Mouse (Mus musculus) cerebellum, postnatal 10 days (tissue): ENCODE measurements around the gene Coro1c.

Experiments used
- DNase-seq, 2 experiments: peaks; one replicate each; pipeline ENCODE4 v3.0.0; 2021; ENCODE audit warnings: mixed read lengths in 2 of 2

Gene Coro1c

DNA sequence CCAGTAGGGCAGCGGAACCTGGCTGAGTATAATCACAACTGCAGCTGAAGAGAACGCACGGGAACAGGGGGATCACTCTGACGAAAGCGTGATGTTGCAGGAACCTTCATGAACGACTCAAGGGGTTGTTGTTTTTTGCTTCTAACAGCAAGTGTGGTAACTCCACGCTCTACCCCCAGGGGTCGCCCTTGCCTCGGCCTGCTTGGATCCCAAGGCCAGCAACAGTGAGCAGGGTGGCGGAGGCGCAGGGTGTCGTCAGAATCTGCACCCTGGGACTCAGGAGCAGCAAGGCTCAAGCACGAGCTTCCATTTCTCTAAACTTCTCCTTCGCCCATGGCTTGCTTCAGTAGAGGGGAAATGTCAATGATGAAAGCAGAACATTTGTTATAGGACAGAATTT, 54.1 kb downstream of the Coro1c start:
- peak; percentile 92 to 95 for DNase-seq

DNA sequence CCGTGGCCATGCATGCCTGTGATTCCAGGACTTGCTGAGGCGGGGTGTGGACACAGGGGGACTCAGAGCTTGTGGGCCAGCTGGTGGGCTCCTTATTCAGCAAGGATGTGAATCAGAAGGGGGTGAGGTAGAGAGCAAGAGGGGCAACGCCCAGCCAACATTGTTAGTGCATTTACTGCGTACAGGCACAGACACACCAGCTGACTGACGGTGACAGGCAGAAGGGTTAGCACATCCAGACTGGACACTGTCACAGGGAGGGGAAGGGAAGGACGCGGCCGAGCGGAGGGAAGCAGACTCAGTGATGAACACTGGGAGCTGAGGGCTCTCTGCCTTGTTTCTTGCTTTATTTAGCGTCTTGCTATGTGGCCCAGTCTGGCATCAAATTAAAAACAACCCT, 55.0 kb downstream of the Coro1c start:
- no peak for DNase-seq

DNA sequence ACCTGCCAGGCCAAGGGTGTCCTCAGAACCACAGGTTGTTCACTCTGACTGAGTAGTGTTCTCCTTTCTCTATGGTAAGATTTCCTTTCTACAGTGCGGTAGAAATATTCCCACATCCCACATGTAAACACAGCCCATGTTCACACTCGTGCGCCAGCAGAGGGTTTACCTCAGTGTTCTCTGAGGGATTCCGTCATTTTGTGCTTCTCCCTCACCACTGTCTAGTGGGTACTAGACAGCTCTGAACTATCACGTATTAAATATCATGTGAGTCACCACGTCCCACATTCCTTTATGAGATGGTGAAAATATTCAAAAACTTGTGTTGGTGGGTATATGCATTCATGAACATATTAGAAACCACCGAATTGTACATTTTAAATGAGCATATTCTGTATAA, 56.1 kb downstream of the Coro1c start:
- DNase-seq: no peak

DNA sequence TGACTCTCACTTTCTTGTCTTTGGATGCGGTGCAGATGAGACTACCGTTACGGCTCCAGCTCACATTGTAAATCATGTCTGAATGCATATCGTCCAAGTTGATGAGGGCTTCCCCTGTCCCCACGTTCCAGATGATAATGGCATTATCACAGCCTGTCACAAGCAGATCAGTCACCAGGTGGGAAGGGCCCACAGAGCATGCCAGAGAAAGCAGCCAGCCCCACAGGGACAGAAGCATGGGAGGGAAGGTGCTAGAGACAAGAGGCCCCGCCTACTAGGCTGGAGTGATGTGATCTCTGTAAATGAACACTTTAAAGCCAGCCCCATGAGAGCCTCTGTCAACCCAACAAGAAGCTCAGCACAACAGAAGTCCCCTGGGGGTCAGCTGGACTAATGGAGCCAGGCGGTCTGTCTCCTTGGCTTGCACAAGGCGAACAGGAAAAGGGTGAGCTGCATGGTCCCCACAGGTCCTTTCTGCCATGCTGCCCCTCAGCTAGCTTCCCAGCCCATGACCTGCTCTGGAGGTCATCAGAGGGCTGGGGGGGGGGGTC, 57.8 kb downstream of the Coro1c start:
- DNase-seq: no peak

DNA sequence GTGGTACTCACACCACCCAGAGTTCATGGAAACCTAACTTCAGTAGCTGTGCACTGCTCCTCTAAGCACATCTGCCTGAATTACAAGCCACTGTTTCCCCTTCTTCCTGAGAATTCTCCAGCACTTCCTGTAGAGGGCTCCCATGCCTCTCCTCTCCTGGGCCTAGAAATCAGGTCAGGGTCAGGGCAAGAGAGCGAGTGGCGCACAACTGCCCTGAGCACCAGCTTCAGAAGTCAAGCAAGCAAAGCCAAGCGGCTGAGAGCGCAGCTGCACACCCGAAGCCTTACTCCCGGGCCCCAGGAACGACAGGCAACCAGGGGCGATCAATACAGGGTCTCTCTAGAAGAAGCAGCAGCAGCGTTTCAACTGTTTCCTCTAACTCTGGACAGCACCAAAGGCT, 60.9 kb downstream of the Coro1c start:
- DNase-seq: no peak

DNA sequence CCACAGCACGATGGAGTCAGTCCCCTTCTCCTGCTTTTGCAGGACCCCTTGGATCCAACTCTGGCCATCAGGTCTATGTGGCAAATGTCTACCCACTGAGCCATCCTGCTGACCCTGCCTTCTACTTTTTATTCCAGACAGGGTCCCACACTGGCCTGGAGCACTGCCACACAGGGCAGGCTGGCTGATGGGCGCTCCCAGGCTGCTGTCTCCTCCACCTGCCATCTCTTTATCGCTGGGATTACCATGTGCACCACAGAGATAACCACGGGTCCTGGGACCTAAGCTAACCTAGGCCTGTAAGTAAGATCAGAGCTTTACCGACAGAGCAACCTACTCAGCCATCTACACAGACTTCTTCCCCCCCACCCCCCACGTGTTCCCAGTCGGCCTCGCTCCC, 61.9 kb downstream of the Coro1c start:
- DNase-seq: no peak

DNA sequence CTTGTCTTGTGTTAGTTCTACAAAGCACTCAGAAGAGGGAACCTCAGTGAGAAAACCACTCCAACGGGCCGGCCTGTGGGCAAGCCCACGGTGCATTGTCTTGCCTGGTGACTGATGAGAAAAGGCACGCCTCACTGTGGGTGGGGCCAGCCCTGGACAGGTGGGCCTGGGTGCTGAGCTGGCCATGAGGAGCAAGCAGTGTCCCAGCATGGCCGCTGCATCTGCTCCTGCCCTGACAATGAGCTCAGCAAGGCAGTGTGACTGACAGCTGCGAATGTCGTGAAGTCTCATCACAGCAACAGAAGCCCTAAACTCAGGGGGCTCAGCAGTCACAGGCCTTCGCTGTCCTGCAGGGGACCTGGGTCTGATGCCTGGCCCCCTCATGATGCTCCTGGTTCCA, 62.9 kb downstream of the Coro1c start:
- DNase-seq: no peak

DNA sequence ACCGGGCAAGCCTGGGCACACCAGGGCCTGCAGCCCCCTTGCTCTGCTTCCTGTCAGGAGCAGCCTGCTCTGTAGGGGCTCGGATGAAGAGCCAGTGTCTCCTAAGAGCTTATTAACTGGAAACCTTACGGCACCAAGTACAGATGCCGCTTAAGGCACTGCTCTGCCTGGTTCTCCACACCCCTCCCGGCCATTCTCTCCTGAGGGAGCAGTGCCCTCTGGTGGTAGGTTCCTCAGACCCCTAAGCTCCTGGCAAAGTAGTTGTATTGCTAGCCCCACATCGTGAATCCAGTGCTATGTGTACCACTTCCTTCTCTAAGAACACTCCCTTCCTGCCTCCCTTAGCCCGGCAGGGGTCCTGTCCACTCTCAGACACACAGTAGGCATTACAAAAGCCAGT, 63.8 kb downstream of the Coro1c start:
- peak; percentile 85 to 87 for DNase-seq

DNA sequence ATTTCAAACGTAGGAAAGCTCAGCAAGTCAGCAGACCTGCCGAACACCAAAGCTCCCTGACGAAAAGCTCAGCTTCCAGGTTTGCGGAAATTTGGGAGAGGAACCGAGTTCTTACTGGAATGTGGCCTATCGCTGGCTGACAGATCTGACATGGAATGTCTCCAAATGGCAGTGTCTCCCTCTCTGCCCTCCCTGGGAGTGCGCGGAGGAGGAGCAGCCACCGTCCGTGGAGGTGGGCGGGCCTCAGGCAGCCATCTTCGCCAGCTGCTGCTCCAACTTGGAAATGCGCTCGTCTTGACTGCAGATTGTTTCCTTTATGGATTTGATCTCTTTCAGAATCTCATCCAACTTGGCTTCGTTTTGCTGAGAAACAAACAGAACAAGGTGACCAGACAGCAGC, 64.5 kb downstream of the Coro1c start:
- no peak for DNase-seq

DNA sequence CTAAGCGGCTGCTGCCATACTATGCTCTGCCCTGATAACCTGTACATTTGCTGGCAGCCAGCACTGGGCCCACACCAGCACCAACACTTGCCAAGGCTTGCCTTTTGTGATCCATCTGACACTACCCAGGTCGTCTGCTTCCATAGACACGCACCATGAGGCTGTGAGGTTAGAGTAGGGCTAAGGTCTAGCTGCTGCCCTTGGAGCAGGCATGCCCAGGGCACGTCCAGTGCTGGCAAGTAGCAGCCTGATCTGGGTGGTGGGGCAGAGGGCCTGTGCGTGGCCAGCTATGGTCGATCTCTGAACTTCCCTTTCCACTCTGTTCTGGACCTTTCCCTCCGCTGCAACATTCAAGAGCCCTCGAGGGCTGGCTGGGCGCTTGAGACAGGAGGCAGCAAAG, 65.7 kb downstream of the Coro1c start:
- no peak for DNase-seq

DNA sequence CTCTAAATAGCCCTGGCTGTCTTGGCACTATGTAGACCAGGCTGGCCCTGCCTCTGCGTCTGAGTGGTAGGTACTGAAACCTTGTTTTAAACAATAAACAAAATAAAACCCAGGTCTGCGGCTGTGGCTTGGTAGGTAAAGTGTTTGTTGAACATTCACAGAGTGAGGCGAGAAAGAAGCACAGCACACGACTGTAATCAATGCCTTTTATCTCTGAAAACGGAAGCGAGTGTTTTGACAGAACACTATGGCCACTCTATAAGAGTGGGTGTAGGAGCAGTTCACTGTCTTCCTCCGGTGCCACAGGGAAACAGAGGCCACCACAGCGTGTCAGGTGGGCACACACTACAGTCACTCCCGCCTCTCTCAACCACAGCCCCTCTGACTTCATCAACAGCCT, 66.3 kb downstream of the Coro1c start:
- DNase-seq: no peak

DNA sequence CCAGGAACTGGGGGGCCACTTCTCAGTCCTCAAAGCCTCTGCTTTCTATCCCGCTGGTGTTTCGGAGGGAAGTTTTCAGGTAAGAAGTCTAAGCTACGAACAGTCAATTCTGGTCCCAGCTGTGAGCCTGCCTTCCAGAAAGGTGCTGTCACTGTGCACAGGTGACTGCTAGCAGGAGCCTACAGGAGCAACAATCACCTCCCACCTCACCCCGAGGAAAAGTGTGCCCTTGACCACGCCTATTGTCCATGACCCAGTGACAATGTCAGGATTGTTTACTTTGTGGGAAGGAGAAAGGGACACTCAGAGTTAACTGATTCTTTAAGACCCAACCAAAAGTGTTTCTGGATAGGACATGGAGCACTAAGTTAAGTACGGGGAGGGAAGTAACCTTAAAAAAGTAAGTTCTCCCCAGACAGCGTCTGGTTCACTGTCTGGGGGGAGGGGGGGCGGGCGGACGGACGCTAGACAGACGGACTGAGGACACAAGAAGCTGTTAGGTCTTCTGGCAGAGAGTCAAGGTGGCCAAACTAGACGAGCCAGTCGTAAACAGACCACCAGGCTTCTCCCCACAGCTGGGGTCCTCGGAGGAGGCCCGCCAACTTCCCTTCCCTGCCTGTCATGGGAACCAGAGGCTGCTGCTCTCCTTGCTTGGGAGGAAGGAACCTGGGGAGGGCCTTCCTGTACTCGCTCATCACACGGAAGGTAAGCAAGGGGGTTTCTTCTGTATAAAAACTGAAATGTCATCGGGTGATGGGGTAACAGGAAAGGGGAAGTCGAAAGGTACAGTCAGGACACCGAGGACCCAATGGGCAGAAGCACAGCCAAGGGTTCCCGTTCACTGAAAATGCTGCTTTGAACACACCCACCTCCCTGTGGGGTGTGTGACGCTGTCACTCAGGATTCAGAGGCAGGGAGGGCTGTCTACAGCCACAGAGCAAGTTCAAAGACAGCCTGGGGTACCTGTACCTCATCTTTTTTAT, 67.0 kb downstream of the Coro1c start:
- DNase-seq: no peak

DNA sequence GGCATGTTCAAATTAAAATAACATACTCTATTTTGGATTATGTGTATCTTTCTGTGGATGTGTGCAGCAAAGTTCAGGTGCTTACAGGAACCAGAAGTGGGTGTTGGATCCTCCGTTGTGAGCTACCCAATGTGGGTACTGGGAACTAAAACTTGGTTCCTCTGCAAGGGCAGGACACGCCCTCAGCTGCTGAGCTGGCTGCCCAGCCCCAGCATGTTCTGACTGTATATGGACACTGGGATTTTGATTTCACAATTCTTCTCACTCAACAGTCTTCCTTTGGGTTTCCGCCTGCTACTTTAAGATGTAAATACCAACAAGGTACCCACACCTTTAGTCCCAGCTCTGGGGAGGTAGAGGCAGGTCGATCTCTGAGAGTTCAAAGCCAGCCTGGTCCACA, 68.1 kb downstream of the Coro1c start:
- no peak for DNase-seq

DNA sequence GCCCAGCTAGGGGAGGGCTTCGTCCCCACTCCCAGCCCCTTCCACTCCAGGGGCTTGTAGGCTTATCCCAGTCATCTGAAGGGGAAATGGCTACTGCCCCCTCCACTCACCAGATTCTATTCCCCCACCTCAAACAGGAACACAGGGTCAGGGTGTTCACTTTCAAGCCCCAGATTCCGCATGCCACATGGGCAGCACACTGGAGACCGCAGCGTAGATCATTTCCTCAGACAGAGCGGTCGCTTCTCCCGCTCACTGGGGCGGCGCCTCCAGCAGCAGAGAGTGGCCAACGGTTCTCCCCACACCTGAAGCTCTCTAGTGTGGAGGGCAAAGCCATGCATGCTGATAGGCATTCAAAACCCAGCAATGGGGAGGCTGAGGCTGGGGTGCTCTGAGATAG, 71.6 kb downstream of the Coro1c start:
- no peak for DNase-seq

DNA sequence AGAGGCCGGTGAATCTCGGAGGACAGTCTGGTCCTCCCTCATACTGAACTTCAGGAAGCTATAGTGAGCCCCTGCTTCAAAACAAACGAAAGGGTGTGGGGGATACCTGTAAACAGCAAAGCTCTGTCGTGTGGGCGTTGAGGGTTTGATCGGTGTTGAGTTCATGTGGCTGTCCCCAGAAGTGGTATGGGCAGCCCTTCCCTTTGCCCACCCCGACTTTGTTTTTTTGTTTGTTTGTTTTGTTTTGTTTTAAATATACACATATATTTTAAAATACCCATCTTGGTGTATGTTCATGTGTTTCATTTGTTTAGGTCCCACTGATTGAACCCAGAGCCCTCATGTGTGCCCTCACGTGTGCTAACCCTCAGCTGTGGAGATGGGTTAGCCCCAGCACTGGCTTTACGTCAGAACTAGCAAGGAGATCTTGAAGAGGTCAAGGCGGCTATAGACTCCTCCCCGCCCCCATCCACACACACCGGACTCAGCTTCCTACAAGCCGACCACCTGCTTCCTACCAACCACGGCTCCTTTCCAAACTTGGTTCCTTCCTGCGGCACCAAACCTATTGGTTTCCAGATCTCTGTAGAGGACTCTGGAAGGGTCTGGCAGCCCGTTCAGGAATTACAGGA, 75.1 kb downstream of the Coro1c start:
- no peak for DNase-seq

DNA sequence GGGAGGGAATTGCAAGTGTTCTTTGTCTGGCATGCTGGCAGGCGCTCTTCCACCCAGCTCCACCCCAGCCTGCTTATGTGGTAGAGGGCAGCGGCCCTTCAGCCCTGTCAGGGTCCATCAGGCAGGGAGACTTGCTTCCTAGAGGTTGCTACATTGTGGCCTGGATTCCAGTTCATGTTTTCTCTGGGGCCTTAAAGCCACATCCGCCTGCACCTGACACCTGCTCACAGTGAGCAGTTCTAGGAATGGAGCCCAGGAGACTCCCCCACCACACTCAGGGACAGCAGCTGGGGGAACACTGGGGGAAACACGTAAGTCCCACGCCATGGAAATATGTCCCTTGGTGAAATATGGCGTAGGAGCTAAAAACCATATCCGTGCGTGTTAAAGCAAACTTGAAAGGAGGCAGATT, 76.1 kb downstream of the Coro1c start, which contains the start of gene Selplg:
Selplg (minus strand) TSS at position 155 of the 412 bp plus-strand sequence.
- no peak for DNase-seq

DNA sequence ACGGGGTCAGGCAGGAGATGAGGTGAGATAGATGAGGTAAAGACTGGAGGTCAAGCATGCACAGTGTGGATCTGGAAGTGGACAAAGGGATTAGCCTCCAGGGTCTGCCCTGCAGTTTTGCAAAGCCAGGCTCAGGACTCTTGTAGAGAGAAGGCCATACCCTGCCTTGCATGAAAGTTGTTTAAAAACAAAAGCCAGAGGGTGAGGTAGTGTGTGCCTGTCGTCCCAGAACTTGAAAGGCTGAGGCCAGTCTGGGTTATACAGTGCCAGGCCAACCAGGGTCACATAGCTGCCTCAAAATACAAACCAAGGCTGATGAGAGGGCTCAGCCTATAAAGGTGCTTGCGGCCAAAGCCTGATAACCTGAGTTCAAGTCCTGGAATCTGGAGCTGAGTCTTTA, 76.8 kb downstream of the Coro1c start:
- DNase-seq: no peak

DNA sequence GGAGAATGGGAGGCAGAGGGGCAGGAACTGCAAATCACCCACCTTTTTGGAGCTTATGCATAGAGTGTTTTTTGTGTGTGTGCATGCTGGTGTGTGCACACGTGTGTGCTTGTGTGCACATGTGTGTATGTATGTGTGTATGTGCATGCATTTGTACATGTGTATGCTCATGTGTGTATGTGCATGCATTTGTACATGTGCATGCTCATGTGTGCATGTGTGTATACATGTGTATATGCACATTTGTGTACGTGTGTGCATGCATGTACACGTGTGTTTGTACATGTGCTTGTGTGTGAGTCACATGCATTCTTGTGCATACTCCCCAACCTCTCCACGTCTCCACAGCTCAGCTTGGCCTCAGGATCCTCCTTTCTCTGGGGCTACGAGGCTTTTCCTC, 77.8 kb downstream of the Coro1c start:
- DNase-seq: no peak

DNA sequence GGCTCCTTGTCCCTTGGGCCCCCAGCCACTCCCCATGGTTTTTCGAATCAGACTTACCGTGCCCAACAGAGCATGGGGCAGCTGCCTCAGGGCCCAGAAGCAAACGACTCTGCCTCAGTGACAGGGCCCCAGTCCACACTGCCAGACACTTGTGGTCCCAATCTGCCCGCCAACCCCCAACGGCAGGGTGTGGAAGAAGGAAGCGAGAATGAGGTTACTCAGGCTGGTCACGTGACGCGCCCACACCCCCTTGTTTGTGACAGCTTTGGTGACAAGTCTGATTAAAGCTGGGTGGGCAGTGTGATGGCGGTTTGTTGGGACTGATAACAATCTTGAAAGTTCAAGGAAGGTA, 78.3 kb downstream of the Coro1c start:
- no peak for DNase-seq

DNA sequence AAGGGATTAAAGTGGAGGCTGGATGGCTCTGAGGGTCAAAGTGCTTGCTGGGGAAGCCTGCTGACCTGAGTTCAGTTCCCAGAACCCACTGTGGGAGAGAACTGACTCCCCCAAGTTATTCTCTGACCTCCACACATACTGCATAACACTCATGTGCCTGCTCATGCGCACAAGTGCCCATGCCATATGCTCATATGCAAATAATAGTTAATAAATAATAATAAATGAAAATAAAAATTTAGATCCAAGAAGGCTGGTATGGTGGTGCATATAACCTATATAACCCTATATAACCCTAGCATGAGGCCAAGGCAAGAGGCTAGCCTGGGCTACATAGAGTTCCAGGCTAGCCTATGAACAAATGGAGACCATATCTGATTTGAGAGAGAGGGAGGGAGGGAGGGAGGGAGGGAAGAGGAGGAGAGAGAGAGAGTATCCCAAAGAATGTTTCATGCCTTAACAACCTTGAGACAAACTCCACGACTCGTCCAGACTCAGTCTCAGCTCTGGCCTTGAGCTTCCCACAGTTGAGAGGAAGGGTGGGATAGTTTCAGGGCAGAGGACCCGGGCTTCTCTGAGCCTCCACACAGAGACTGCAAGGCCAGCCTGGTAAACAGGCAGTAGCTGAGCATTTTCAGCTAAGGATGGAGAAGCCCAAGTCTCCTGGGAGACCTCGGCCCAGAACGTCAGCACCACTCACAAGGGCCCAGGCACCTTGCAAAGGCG, 78.8 kb downstream of the Coro1c start:
- no peak for DNase-seq

DNA sequence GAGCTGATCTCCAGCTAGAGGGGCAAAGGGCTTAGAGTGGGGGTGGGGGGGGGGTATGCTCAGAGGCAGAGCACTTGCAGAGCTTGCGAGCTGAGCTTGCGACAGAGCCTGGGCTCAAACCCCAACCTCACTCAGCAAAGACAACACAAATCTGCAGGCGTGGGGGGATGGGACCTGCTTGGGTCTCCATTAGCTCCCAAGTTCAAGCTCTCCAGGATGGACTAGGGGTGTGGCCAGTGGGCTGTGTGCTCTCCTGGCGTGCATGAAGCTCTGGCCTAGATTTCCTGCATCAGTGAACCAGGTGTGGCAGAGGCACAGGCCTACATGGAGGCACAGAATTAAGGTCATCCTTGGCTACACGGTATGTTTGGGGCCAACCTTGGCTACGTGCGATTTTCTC, 80.1 kb downstream of the Coro1c start:
- DNase-seq: no peak

DNA sequence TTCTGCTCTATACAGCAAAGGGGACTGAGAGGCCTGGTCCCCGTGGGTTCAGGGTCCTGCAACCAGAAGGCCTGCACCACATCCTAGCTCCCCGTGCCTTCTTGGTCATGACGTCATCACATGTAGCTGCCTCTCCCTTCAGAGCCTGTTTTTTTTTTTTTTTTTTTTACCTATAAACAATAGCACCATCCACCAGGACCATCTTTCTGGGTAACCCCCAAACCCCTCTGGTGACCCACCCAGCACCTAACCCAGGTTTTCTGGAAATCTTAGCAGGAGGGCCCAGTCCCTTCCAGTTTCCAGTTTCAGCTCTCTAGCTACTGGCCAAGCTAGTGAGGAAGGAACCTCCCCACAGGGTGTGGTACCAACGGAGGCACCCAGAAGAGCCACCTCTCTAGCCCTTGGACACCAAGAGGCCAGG, 80.6 kb downstream of the Coro1c start:
- DNase-seq: no peak

DNA sequence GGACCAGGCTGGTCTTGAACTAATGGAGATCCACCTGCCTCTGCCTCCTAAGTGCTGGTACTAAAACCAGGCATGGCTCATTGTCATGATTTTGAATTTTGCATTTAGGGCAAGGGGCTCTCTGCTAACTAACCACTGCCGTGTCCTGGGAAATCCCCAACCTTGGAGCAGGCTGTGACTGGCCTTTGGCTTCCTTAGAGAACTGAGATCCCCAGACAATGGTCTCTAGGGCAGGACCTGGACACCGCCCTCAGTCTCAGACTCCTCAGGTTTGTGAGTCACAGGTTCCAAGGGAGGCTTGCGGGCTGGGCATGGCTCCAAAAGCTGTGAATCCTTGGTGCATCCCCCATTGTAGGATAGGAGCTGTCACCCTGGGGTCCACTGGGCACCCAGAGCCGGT, 81.9 kb downstream of the Coro1c start:
- peak in 1 of 2 experiments; percentile 30 for DNase-seq
